Mouse (Mus musculus) spleen, embryonic (tissue): Measurements from ENCODE around the gene Smad3.

Experiments
- CTCF ChIA-PET: fragments of 350-600 bp; sonication (Branson Sonifier 250); formaldehyde crosslinking; loops from one replicate; lab custom pipeline; 2022; lab: Charles Lee

Gene Smad3

GRCm38 (mm10) chr9:63774854-63775483 lies 17.2 kb upstream of the Smad3 start:
- CTCF ChIA-PET, result no interaction called here

GRCm38 (mm10) chr9:63772452-63772851 lies 14.7 kb upstream of the Smad3 start:
- CTCF ChIA-PET, result no interaction called here

GRCm38 (mm10) chr9:63771676-63772075 lies 13.9 kb upstream of the Smad3 start:
- CTCF ChIA-PET, result interaction anchor here (0.6 kb wide), 1 partner anchor 15 kb away, joined by 3 read pairs; no protein-coding TSS in a partner anchor

GRCm38 (mm10) chr9:63761367-63762094 lies 3.7 kb upstream of the Smad3 start:
- CTCF ChIA-PET, result interaction anchor here (0.6 to 1.0 kb wide), 3 partner anchors 11 to 13 kb away, joined by 3 to 4 read pairs (median 3); no protein-coding TSS in a partner anchor

- CTCF ChIA-PET, result interaction anchor here (1.0 kb wide), 2 partner anchors 10 to 12 kb away, joined by 3 to 4 read pairs; no protein-coding TSS in a partner anchor
Observed at GRCm38 (mm10) chr9:63760783-63761182, 3.0 kb upstream of the Smad3 start.

- CTCF ChIA-PET, result interaction anchor here (0.5 to 1.0 kb wide), 3 partner anchors 9 to 512 kb away, joined by 3 to 6 read pairs (median 4); no protein-coding TSS in a partner anchor
Observed at GRCm38 (mm10) chr9:63759973-63760722, 2.4 kb upstream of the Smad3 start.

GRCm38 (mm10) chr9:63758641-63759391 lies 1.0 kb upstream of the Smad3 start:
- CTCF ChIA-PET, result interaction anchor here (0.5 to 1.0 kb wide), 5 partner anchors 8 to 32 kb away, joined by 3 to 4 read pairs (median 3); no protein-coding TSS in a partner anchor

GRCm38 (mm10) chr9:63757462-63757772 lies 377 bp downstream of the Smad3 start:
- CTCF ChIA-PET, result interaction anchor here (1.2 to 1.6 kb wide), 2 partner anchors 9 to 22 kb away, joined by 5 to 6 read pairs; no protein-coding TSS in a partner anchor

GRCm38 (mm10) chr9:63756581-63757461 lies 973 bp downstream of the Smad3 start:
- CTCF ChIA-PET, result interaction anchor here (0.8 to 1.6 kb wide), 3 partner anchors 8 to 22 kb away, joined by 3 to 6 read pairs (median 5); no protein-coding TSS in a partner anchor

GRCm38 (mm10) chr9:63755671-63756543 lies 1.9 kb downstream of the Smad3 start:
- CTCF ChIA-PET, result interaction anchor here (0.8 kb wide), 1 partner anchor 15 kb away, joined by 3 read pairs; no protein-coding TSS in a partner anchor

GRCm38 (mm10) chr9:63754556-63755510 lies 3.0 kb downstream of the Smad3 start:
- CTCF ChIA-PET, result no interaction called here

- CTCF ChIA-PET, result no interaction called here
Observed at GRCm38 (mm10) chr9:63754039-63754438, 3.8 kb downstream of the Smad3 start.

- CTCF ChIA-PET, result no interaction called here
Observed at GRCm38 (mm10) chr9:63753359-63753758, 4.4 kb downstream of the Smad3 start.

GRCm38 (mm10) chr9:63752576-63752975 lies 5.2 kb downstream of the Smad3 start:
- CTCF ChIA-PET, result interaction anchor here (0.5 to 0.6 kb wide), 2 partner anchors 15 to 39 kb away, joined by 5 to 7 read pairs; no protein-coding TSS in a partner anchor

GRCm38 (mm10) chr9:63751325-63751724 lies 6.5 kb downstream of the Smad3 start:
- CTCF ChIA-PET, result interaction anchor here (0.7 to 1.0 kb wide), 3 partner anchors 8 to 164 kb away, joined by 3 to 4 read pairs (median 4); no protein-coding TSS in a partner anchor

GRCm38 (mm10) chr9:63750360-63750974 lies 7.3 kb downstream of the Smad3 start:
- CTCF ChIA-PET, result interaction anchor here (0.6 to 1.0 kb wide), 5 partner anchors 9 to 69 kb away, joined by 3 to 7 read pairs (median 4); no protein-coding TSS in a partner anchor
